Mouse (Mus musculus) Muller cell, postnatal 12 days (primary cell): ENCODE results near the gene Slc25a3.
A peak's percentile ranks its signal among the peaks of the same experiment; 100 is the strongest.

Experiments
- DNase-seq: peaks from one replicate; pipeline ENCODE4 v3.0.0-alpha.2; 2015; ENCODE audit errors: inconsistent ontology term

Slc25a3 gene

DNA sequence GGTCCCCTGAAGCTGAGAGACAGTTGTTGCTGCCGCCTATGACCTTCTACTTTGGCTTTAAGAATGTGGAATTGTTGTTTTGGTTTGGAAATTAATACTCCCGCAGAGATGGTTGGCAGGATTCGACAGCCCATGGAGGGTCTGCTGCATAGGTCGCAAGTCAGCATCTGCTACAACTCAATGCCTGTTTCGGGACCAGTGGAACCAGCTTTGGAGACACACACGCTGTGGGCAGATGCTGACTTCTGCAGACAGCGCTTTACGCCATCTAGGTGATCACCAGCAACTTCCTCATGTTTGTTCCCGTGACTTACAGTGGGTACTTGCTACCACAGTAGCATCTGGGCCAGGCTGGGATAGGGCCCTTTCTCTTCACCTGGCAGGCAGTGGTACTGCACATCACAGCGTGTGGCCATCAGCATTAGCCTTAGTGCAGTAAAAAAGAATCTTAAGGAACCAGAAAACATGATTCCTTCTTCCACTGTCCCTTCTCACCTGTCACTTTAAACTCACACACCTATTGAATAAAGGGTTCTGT, 18.9 kb upstream of the Slc25a3 start:
- no peak for DNase-seq

DNA sequence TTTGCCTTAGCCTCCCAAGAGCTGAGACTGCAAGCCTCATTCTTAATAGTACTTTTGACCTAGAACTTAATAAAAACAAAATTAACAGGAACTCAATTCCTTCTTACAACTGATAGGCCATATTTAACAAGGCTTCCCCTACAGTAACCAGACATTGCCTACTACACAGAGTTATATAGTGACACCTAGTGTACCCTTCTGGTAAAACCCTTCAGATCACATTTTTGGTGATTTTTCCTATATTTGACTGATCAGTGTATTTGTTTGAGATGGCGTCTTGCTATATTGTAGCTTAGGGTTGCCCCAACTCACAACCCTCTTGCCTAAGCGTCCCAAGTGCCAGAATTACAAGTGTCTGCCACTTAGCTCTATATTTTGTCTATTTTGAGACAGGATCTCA, 17.7 kb upstream of the Slc25a3 start:
- DNase-seq = peak; percentile 70

DNA sequence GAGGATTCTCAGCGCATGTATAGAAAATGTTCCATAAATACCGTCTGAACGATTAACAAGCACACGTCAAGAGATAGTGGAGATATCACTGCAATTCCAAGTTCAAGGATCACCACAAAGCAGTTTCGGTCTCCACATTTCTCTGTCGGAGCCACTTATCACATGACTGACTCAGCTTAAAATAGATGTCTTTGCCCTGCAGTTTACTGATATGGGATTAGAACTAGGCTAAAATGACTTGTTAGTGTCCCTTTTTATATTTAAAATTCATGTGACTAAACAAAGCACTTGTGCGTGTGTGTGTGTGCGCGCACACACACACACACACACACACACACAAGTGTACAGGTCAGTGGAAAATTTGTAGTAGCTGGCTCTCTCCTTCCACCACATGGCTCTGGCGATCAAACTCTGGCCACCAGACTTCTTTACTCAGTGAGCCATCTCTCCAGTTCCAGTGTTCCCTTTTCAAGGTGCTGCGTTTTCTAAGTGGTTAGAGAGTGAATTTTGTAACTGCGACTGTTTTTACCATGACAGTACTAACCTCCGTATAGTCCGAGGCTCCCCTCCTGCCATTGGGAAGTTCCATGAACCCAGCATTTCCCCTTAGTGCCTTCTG, 15.4 kb upstream of the Slc25a3 start:
- no peak for DNase-seq

DNA sequence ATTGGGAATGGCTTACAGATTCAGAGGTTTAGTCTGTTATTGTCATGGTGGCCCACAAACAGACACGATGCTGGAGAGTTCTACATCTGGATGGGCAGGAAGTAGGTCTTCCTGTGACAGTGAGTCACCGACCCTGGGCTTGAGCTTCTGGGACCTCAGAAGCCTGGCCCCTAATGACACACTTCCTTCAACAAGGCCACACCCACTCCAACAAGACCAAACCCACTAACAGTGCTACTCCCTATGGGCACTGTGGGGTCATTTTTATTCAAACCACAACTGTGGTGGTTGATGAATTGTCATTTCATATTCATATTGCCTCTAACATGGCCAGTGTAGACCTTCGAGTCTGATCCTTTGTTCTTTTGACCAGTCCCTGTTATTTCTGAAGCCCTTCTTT, 14.5 kb upstream of the Slc25a3 start:
- no peak for DNase-seq

DNA sequence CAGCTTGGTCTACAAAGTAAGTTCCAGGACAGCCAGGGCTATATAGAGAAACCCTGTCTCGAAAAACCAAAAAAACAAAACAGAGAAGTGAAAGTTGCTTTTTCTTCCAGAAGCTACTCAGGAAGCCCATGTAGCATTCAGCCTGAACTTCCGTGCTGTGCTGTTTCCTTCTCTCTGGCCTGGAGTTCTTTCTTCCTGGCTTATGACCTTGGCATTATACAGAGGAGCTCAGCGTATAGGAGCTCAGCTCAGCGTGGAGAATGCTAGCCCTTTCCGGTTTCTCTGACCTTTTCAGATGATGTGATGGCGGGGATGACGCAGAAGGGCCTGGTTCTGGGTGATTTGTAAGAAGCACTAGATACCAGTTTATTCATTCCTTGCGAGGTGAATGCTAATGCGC, 13.5 kb upstream of the Slc25a3 start:
- DNase-seq = no peak

DNA sequence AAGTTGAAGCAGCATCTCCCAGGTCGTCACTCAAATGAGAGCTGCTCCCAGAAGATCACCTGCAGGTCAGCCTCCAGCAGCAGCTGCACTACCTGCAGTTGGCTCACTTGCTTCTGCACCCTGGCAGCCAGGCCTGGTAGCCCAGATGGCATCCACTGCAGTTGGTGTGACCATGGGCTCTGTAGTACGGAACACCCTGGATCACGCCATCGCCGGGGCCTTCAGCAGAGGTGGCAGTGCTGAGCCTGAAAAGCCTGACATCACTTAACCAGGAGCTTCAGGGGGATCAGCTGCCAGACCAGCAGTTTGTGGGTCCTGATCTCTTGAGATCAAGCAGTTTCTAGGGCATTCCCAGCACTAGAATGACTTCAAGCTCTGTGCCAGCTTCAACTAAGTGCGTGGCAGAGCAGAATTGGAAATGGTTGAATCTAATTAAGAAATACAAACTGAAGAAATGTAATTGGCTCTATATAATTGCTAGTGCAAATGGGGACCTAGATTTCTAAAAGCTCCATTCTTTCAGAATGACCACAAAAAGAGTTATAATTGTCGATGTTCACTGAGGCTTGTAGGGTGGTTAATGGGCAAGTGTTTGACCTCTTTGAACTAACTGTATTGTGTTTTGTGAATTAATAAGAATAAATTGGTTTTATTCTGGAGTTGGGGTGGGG, 11.6 kb upstream of the Slc25a3 start:
- DNase-seq = peak; percentile 91

DNA sequence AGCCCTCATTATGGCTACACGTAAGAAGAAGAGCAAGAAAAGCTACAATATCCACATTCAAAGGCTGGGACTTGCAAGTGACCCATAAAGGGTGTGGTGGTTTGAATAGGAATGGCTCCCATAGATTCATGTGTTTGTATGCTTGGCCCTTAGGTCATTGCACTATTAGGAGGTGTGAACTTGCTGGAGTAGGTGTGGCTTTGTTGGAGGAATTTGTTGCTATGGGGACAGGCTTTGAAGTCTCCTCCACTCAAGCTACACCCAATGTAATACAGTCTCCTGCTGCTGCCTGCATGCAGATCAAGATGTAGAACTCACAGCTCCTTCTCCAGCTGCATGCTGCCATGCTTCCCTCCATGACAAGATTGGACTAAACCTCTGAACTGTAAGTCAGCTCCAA, 7.7 kb upstream of the Slc25a3 start:
- no peak for DNase-seq

DNA sequence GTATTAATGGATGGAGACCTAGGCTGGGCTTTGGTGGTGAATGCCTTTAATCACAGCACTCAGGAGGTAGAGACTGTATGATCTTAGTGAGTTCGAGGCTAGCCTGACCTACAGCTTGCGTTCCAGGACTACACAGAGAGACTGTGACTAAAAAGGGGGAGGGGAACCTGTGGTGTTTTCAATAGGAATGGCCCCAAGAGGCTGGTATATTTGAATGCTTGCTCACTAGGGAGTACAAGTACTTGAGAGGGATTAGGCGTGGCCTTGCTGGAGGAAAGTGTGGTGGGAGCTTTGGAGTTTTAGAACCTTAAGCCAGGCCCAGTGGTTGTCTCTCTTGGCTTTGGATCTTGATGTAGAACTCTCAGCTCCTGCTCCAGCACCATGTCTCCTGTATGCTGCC, 6.9 kb upstream of the Slc25a3 start:
- DNase-seq = no peak

DNA sequence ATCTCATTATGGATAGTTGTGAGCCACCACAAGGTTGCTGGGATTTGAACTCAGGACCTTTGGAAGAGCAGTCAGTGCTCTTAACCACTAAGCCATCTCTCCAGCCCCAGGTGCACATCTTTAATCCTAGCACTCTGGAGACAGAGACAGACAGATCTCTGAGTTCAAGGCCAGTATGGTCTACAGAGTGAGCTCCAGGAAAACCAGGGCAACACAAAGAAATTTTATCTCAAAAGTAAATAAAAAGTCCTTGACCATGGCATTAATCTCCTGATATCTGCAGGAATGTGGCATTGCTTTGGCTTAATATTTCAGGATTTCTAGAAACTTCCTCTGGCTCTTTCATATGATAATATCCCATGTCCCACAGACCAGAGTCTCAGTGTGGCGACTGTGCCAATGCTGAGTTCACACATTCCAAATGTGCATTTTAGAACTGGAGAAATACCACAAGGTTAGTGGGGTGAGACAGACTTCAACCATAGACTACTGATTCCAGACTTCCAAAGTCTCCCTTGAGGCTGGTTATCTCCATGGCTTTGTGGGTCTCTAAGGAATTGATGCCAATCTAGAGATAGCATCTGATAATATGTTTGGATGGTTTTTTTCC, 4.8 kb upstream of the Slc25a3 start:
- peak; percentile 82 for DNase-seq

DNA sequence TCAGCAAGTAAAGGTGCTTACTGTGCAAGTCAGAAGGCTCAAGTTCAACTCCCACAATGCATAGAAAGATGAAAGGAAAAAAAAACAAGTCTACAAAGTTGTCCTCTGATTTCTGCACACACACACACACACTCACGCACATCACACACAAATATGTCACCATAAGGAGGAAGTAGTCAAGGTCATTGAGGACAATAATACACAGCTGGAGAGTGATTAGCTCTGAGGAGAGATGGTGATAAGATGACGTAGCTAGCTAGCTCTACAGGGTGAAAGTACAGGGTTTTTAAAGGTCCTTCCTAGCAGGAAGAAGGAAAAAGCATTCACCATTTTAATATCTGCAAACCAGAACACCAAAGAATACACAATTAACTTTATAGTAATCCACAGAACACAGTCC, 3.5 kb upstream of the Slc25a3 start:
- DNase-seq = no peak

DNA sequence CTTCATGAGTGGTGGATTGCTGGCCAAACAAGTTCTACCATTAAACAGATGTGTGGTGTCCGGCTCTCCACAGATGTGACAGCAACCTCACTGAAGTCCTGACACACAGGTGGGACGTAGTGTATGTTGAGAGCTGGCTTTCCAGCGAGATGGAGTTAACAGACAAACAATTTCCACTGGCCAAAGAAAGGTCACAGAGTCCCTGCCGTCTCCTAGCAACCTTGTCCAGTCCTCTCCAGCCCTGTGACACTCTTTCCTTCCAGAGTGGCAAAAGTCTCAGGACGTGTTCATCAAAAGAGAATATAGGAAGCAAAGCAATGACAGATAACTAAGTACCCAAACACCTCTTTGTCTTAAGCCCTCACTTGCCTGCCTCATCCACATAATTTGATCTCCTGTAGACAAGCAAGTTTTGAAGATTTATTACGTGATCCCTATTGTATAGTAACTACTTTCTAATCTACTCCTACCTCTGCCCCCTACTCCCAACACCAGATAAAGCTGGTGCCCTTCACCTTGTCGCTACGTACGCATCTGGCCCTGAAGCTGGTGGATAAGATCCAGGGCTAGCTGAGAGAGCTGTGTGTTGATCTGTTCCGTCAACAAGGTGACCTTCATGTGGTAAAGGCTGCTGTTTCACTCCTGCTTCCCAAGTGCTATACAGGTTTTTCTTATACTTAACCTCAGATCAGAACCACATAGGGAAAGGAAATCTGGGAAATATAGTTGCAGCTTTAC, 2.9 kb upstream of the Slc25a3 start:
- DNase-seq = no peak

DNA sequence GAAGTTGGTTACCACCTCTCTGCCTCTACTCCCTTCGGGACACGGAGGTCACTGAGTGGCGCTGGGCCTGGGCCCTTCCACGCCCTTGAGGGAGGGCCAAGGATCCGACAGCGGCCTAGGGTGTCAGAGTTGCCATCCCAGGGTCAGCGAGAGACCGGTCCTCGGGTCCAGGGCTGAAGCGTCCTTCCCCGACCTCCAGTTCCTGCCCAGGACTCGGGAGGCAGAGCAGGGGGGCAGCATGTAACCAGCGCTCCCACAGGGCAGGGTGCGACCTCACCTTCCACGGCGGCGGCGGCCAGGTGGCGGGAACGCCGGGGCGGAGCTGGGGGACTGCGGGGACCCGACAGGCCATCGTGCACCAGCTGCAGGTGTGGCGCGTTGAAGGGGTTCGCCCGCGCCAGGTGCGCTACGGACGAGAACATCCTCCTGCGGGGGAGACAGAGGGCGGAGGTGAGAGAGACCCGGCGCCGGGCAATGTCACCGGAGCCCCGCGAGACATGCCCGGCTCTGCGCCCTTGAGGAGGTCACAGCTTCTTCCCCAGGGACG, 505 bp downstream of the Slc25a3 start:
- DNase-seq = peak; percentile 43

DNA sequence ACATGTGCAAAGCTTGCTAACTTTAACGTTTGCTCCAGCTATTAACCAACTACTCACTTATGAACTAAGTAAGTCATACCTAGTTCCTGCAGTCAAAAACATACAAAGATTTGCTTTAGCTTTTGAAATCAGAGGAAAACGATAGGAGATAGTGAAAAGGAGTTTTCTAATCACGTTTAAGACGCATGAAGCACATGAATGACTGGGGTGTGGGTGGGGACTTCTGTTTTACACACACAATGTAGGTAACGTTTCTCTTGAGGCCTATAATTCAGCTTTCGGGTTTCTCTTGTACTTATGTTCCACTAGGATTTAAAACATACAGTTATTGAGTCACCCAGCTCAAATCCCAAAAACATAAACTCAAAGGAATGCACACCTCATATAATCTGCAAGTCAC, 1.2 kb downstream of the Slc25a3 start:
- peak; percentile 12 for DNase-seq

DNA sequence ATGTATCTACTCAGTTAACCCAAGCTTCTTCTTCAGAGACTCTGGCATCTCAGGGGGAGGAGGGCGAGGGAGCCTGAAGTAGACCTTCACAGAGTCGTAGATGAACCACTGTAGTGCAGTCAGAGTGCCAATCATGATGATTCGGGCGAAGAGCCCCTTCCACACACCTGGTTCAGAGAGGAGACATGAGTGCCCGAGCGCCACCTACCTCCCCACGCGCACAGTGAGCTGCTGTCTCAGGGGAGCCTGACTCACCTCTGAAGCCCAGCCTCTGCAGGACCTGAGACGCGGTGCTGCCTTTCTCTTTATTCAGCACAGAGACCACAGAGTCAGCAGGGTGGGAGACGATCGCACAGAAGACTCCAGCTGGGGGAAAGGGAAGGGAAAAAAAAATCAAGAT, 6.9 kb downstream of the Slc25a3 start:
- no peak for DNase-seq

DNA sequence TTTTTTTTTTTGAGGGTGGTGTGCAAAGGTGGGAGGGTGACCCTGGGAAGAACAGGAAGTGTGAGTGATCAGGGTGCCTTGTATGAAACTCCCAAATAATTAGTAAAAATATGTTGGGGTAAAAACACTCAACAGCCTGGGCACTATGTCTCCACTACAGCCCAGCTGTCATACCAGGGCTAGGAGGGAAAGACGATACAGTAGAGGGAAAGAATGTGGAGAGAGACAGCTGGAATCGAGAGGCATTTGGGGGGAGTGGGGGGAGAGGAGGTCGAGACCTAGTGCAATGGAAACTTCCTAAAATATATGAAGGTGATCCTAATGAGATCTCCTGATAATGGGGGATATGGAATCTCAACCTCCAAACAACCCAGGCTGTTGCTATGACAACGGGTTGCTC, 14.0 kb downstream of the Slc25a3 start:
- DNase-seq = no peak

DNA sequence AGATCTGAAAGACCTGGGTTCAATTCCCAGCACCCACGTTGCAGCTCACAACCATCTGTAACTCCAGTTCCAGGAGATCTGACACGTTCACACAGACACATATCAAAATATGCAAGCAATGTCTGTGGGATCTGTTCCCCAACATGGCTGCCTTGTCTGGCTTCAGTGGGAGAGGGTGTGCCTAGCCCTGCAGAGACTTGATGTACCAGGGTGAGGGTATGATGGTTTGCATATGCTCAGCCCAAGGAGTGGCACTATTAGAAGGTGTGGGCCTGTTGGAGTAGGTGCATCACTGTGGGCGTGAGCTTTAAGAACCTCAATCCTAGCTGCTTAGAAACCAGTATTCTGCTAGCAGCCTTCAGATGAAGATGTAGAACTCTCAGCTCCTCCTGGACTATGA, 17.9 kb downstream of the Slc25a3 start:
- no peak for DNase-seq

DNA sequence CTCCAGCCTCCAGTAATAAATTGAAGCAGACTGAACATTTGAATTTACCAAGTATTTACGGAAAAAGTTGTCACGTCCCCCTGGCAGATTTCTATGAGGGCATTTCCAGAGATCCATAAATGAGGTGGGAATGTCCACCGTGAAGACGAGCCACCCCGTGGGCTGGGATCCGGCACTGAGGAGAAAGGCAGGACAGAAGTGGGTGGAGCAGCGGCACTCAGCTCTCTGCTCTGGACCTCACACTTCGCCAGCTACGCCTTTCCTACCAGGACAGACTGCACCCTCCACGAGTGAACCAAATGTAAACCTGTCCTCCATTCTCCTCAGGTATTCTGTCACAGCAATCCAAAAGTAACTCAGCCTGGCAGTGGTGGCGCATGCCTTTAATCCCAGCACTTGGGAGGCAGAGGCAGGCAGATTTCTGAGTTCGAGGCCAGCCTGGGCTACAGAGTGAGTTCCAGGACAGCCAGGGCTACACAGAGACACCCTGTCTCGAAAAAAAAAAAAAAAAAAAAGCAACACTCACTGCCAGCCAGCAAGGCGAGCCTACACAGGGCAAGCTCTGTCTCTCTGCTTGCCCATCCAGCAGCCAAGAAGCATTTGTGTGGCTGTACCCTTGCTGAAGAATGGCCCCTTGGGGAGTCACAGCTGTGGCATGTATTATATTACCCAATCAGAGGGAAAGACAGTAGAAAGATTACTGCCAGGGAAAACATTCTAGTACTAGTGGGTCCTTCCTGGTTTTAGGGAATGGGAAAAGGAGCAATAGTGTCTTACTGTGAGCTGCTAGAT, 20.9 kb downstream of the Slc25a3 start:
- DNase-seq = no peak

DNA sequence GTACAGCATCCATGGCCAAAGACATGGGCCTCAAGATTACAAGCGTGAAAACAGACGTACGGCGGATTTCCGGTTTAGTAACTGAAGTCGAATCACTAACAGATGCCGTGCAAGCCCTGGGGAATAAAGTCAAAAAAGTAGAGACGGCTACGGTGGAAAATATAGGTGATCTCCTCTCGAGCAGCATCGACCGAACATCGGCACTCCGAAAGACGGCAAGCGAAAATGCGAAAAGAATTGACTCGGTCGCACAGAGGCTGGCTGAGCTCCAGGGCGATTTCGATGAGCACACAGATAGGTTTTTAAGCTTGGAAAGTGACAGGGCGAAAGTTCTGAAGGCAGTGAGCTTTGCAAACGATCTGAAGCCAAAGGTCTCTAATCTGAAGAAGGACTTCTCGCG, 21.9 kb downstream of the Slc25a3 start:
- DNase-seq = no peak

DNA sequence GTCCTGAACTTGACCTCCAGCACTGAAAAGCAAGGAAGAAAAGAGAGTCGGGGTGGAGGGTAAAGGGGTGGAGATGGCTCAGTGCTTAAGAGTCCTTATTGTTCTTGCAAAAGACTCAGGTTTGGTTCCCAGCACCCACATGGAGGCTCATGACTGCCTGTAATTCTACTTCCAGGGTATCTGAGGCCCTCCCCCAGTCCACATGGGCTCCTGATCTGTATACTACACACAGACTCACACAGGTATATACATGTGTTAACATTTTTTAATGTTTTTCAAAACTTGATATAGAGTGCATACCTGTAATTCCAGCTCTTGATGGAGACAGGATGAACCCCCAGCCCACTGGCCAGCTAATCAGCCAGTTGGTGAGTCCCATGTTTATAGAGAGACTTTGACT, 23.8 kb downstream of the Slc25a3 start:
- DNase-seq = no peak

DNA sequence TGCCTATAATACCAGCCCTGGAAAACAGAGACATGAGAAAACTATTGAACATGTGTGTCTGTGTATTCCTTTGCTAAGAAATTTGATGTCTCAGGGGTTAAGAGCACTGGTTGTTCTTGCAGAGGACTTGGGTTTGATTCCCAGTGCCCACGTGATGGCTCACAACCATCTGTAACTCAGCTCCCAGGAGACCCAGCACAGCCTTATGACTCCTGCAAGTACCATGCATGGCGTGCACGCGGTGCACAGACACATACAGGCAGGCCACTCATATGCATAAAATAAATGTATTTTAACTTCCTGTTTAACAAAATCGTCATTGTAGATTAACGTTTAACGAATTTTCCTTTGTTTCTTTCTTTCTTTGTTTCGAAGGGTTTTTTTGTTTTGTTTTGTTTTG, 25.8 kb downstream of the Slc25a3 start:
- DNase-seq = no peak
